Mouse (Mus musculus) CH12.LX (cell line): ENCODE results near the gene Gjb5.

Source experiments
- JUND ChIP-seq: conservative IDR thresholded peaks from 2 replicates; pipeline ENCODE4 v1.6.1; 2011; ENCODE audit warnings: low read depth, low read length, improper control_type of control experiment
- POLR2A ChIP-seq: IDR thresholded peaks from 2 replicates; pipeline ENCODE4 v1.6.1; 2011; ENCODE audit warnings: low read depth, mild to moderate bottlenecking, improper control_type of control experiment, low read length
- USF1 ChIP-seq: IDR thresholded peaks from 2 replicates; pipeline ENCODE4 v1.6.1; 2014; ENCODE audit warnings: low read depth, mild to moderate bottlenecking, inconsistent platforms, low read length, improper control_type of control experiment

GRCm38 (mm10) chr4:127334870-127335504 lies 23.0 kb downstream of the Gjb5 start:
- TF ChIP-seq JUND (no peak), POLR2A (no peak), USF1 (no peak)
